Mouse (Mus musculus) erythroblast, adult 5-6 weeks (primary cell): Measurements from ENCODE around the gene E4f1. TPM values are rescaled to one million over a fixed set of nuclear protein-coding genes. Genes with fewer than 3 reads are reported as not detected.

Experiments used
- ATAC-seq: replicated peaks from 2 replicates; pipeline ENCODE4 v1.8.0; 2016; ENCODE audit warnings: moderate number of reproducible peaks, mild to moderate bottlenecking, moderate TSS enrichment, inconsistent platforms; ENCODE audit not compliant: poor library complexity, low FRiP score, severe bottlenecking
- total RNA-seq, 2 experiments: library from RNA; stranded (forward) in 1 of 2; stranded (reverse) in 1 of 2; fragments of 150-400 nt in 1 of 2; fragments of 200-764, 138-1000 nt in 1 of 2; gene quantifications; 2 replicates each; pipeline versions ENCODE4 v1.2.3 to v1.2.4; 2015 to 2017; ENCODE audit warnings: low replicate concordance in 2 of 2

E4f1 gene
- total RNA-seq, 2 experiments from 2014 or later, result 13.4 to 20.9 TPM

GRCm38 (mm10) chr17:24485090-24485860 is 15.2 kb upstream of the E4f1 start:
- ATAC-seq, result no peak

DNA sequence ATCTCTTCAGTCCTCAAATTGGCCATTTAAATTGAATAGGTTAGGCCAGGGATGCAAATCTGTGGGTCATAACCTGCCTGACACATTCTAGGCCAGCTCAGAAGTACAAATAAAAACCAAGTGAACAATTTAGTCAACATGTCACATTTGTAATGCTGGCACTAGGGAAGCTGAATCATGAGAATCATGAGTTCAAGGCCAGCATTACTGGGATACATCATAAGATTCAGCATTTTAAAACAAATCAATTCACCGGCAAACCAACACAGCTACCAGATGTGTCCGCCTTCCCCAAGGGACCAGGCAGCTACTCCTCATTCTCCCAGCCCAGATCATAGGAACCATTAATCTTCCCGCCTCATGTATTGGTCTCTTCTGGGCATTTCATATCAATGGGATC is 13.4 kb upstream of the E4f1 start:
- ATAC-seq, result no peak

DNA sequence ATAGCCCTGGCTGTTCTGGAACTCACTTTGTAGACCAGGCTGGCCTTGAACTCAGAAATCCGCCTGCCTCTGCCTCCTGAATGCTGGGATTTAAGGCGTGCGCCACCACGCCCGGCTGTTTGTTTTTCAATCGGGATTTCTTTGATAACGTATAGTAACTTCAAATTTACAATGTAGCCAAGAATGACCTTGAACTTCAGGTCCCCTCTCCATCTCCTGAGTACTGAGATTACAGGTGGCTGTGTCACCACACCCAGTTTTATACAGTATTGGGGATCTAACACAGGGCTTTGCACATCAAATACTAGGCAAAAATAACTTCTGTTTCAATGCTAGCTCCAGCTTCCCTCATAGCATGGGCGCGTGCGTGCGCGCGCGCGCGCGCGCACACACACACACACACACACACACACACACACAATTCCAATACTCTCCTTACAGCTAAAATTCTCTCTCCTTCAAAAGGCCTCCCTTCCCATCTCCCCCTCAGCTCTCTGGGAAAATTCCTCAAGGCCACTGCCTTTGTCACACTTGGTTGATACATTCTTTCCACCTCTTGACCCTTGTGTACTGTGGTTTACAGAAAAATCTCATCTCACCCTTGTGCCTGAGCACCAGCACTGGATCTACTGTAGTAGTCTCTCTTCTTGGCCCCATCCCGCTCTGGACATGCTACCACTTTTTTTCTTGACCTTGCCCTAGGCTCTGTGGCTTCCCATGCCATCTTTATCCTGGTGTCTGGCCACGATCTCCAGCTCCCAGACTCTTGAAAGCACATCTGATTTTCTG is 11.1 kb upstream of the E4f1 start:
- ATAC-seq, result no peak

- ATAC-seq, result no peak
Measured at GRCm38 (mm10) chr17:24480201-24480826, 10.2 kb upstream of the E4f1 start.

DNA sequence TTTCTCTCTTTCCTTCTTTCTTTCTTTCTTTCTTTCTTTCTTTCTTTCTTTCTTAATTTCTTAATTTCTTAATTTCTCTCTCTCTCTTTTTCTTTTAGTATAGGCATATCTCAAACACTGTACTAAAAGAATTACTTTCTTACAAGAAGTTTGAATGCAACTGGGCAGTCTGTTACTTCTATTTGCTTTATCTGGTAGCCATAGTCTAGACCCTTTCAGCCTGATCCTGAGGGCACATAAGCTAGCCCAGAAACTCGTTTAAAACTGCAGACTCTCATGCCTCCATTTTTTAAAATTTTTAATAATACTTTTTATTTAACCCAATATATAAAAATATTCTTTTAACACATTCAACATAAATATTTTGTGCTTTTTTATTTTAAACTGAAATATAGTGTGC is 9.3 kb upstream of the E4f1 start:
- no peak for ATAC-seq

DNA sequence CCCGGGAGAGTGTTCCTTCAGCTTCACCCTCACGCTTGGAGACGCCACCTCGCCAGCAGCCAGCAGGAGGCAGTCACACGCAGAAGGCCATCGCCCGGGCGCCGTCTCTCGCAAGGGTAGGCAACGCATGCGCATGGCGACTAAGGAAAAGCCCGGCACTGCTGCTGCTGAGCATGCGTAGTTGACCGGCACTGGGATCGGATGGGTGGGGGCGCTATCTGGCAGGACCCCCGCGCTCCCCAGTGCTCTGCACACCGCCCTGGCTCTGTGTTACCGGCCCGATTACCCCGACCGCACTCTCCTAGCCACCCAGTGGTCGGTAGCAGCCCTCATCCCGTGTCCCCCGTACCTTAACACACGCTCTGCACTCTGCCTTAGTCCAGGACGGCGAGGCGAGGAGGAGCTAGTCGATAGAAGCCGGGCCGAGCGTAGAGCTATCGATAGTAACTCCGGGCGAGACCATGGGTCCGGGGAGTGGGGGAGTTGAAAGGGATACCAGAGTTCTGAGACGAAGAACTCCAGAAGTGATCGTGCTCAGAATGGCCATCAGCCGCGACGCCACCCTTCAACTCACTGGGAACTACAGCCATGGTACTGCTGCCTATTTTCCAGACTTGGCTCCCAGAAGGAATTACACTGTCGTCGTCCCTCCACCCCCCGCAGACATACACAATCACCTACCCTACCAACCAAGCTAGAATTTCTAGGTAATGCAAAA is 8.7 kb upstream of the E4f1 start, which contains the start of gene Mlst8:
Gene Mlst8 (minus strand): TSS at position 416 of the 718 bp plus-strand sequence.
- peak; percentile 91 for ATAC-seq

- ATAC-seq, result peak; percentile 8
Measured at GRCm38 (mm10) chr17:24477985-24478600, 8.0 kb upstream of the E4f1 start.

GRCm38 (mm10) chr17:24477053-24477984 is 7.2 kb upstream of the E4f1 start:
- no peak for ATAC-seq

GRCm38 (mm10) chr17:24476022-24476776 is 6.1 kb upstream of the E4f1 start:
- no peak for ATAC-seq

DNA sequence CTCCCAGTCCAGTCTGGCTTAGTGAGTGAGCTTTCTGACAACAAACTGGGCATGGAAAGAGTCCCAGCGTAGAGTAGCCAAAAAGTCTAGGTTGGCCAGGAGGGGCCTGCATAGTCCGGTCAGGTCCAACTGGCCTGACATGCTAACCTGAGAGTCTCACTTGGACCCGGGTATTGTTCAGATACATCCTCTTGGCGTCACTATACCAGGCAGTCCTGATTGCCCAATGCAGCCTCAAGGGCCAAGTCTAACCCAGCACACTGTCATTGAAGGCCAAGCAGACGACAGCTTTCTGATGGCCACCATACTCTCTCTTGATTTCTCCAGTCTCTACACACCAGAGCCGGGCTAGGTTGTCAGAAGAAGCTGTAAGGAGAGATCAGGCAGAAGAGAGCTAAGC is 5.5 kb upstream of the E4f1 start:
- ATAC-seq, result no peak

DNA sequence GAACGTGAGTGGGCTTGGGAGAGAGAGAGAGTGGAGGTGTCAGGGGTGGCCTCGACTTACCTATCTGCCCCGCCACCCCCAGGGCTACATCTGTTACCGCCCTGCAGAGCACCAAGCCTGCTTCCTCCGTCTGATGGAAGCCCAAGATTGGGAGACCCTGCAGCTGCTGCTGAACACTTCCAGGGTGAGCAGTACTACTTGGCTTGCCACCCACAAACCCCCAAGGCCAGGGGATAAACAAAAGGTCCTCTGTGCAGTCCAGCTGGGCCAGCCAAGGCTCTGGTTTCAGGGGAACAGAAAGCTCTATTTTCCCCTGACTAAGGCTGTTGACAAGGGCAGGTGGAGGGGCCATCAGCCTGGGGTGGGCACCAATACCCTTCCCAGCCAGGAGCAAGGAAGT is 4.4 kb upstream of the E4f1 start:
- no peak for ATAC-seq

DNA sequence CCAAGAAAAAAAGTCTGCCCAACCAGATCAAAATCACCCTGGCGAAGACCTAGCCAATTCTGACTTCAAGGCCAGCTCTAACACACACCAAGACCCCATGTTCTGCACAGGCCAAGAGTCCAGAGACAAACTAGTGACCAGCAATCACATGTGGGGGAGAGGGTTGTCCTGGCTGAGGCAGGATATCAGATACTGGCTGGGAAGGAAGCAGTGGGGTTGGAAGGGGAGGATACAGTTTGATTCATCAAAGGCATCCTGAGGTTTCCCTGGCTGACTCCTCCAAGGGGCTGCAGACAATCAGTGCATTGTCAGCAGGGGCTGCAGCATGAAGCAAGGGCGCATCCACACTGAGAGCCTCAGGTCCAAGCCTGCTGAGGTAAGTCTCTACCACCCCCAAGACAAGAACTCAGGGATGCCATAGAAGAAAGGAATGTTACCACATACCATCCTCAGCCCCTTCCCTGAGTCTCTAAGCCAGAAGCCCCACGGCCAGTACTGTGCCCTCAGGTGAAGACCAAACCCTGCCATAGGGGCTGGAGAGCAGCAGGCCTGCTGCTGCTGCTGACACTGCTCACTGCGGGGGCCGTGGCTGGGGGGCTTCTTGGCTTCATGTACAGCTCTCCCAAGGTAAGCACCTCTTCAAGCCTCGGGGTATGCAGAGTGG is 3.6 kb upstream of the E4f1 start, which contains the start of gene Bricd5:
Gene Bricd5 (plus strand): TSS at position 273 of the 664 bp plus-strand sequence.
- no peak for ATAC-seq

DNA sequence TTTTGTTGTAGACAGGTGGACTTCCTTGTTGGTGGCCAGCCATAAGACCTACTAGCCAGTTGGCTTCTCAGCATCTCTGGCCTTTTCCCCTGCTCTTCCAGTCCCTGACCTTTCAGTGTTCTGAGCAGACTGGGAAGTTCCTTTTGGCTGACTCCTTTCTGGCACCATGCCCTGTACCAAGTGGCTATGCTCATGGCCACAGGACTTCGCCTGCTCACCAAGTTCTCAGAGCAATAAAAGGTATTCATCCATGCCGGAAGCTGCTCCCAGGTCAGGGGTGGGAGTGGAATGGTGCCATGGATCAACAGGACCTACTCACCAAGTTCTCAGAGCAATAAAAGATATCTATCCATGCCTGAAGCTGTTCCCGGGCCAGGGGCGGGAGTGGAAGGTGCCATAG is 2.4 kb upstream of the E4f1 start:
- ATAC-seq, result no peak

GRCm38 (mm10) chr17:24470701-24471527 is 801 bp upstream of the E4f1 start:
- peak; percentile 19 for ATAC-seq

- ATAC-seq, result no peak
Measured at GRCm38 (mm10) chr17:24469336-24469909, 690 bp downstream of the E4f1 start.

- ATAC-seq, result no peak
Measured at GRCm38 (mm10) chr17:24468636-24469246, 1.4 kb downstream of the E4f1 start.
